In the genomic region with DNA sequence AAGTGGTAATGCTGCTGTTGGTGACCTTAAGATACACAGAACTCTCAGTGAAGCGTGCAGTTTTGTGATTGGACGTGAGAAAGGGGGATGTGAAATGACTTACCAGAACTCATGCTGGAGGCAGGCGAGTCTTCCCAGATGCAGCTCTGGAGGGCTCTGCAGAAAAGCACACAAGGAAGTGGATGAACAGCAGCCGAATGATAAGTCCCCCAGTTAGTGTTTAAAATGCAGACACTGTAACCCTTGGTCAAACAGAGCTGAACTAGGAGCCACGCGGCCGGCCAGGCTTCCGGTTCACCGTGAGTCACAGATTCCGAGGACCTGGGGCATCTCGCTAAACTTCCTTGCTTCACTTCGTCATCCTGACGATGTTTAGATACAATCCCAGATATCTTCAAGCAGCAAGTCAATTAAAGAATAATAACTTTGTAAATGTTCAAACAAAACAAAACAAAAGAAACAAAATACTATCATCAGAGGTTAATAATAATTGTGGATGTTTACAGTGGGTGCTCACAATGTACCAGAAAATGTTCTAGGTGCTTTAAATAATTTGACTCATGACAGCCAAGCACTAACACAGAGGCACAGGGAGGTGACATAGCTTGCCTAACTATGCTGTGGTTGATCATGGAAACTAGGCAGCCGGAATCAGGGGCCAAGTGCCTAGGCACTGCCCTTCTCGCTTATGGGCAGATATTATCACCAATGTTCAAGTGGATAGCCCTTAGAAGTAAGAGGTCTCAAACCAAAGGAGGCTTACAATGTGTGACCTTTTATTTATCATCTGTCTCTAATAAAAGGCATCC, we compare ENCODE assay signal across 11 mouse cellular contexts.
A peak's percentile ranks its signal among the peaks of the same experiment; 100 is the strongest.
DNase-seq lines count a peak whose midpoint lies in the region; ATAC-seq and TF ChIP-seq lines count a peak whose summit lies in the region.
"Had no signal": no experiment of that assay in that cellular context is flagged by ENCODE, and none has a peak within 500 bp of the region (broad histone marks: within the 10 kb centered on the region; RNA-seq: fewer than 3 reads in every experiment).

No protein-coding gene starts in this region.

- no peak for TF ChIP-seq CTCF in intestine, postnatal 0 days (IDR thresholded peaks at IDR 0.05; ENCODE audit: low read depth)

- WGBS in intestine, postnatal 0 days: 18% methylated on average over 15 of the region's 15 CpGs

- H3K9me3 ChIP-seq in intestine, postnatal 0 days (ENCODE audit: control insufficient read depth): no peaks in the 10 kb centered on the region
- H3K9me3 ChIP-seq: midbrain, embryonic 12.5 days had no signal

- no peak overlapping the region for H3K9ac ChIP-seq in intestine, postnatal 0 days (ENCODE audit: low read depth, low read length)
- H3K9ac ChIP-seq: midbrain, embryonic 12.5 days had no signal

- 0 out of 2 replicates have a peak overlapping the region, but pooled peaks have one; percentile 21 for H3K27ac ChIP-seq in intestine, postnatal 0 days (ENCODE audit: low read depth, low read length)
- H3K27ac ChIP-seq: midbrain, embryonic 12.5 days had no signal

- peak; percentile 30 for DNase-seq in adrenal gland, adult 2 months
- DNase-seq in adrenal gland, adult 8-10 months: no peak
- DNase-seq in A20 (ENCODE audit: low read depth, low spot score): peak; percentile 50
- peak; percentile 52 for DNase-seq in lung, postnatal 10 days
- DNase-seq in right cerebral cortex, postnatal 36 days (ENCODE audit: low spot score in 2 of 2): no peak
- no peak for DNase-seq in c-Kit-positive CD71-positive TER-119-positive erythroid progenitor cells, embryonic 14.5 days (ENCODE audit: low spot score)
- DNase-seq in ovary, adult 18-20 months (ENCODE audit: low spot score): no peak
- DNase-seq: thymus, adult 2 months had no signal

- ATAC-seq in intestine, postnatal 0 days: no peak; the same call in 1 of the 2 replicates

- H3K4me3 ChIP-seq in intestine, postnatal 0 days (ENCODE audit: low read depth, low read length): no peak overlapping the region
- H3K4me3 ChIP-seq: left cerebral cortex, adult 2 months; midbrain, embryonic 12.5 days had no signal

- peaks cover 10% of the 10 kb centered on the region; the same call in 1 of the 2 replicates for H3K36me3 ChIP-seq in intestine, postnatal 0 days (ENCODE audit: control insufficient read depth, insufficient read depth)
- H3K36me3 ChIP-seq: midbrain, embryonic 12.5 days had no signal

- peaks cover 6% of the 10 kb centered on the region; the same call in 1 of the 2 replicates for H3K4me1 ChIP-seq in intestine, postnatal 0 days (replicated peaks; ENCODE audit: control insufficient read depth, insufficient read depth, low read length)
- H3K4me1 ChIP-seq: midbrain, embryonic 12.5 days had no signal

- peak overlapping the region; percentile 24; the same call in 1 of the 2 replicates for H3K4me2 ChIP-seq in intestine, postnatal 0 days (replicated peaks; ENCODE audit: low read depth)
- H3K4me2 ChIP-seq: midbrain, embryonic 12.5 days had no signal

- no peaks in the 10 kb centered on the region for H3K27me3 ChIP-seq in intestine, postnatal 0 days (replicated peaks; ENCODE audit: control insufficient read depth, insufficient read depth, low read length)
- H3K27me3 ChIP-seq: midbrain, embryonic 12.5 days had no signal

Comparison
In these comparisons a context has a peak if more than half of its experiments do, and no peak if none do; other contexts are left out.
1. DNase-seq: peak in adrenal gland, adult 2 months (single experiment), A20 (single experiment) and lung, postnatal 10 days (single experiment); none in adrenal gland, adult 8-10 months (single experiment), right cerebral cortex, postnatal 36 days (0 of 2), c-Kit-positive CD71-positive TER-119-positive erythroid progenitor cells, embryonic 14.5 days (single experiment) and ovary, adult 18-20 months (single experiment).